Mouse (Mus musculus) hematopoietic stem cell, adult 5-6 weeks (primary cell): ENCODE data around the gene H2-Q4. TPM values are rescaled to one million over a fixed set of nuclear protein-coding genes. Genes with fewer than 3 reads are reported as not detected.

ENCODE experiments used
- total RNA-seq: library from RNA; stranded (forward); fragments of 172-1452, 232-1000 nt; gene quantifications from 2 replicates; pipeline ENCODE4 v1.2.3, GENCODE M21; 2017

Gene H2-Q4
- total RNA-seq, 1 experiment from 2014 or later, result 110 TPM

Other genes with a start within 250 kb of the H2-Q4 start
- 0.38 TPM in 1 of 2 replicates, not detected in the other for gene Apom, start 247.6 kb upstream of the H2-Q4 start, total RNA-seq
- gene Bag6, start 244.4 kb upstream of the H2-Q4 start, total RNA-seq, result 109 and 121 TPM in 2 replicates
- gene Prrc2a, start 214.7 kb upstream of the H2-Q4 start, total RNA-seq, result 61.3 and 65.9 TPM in 2 replicates
- gene Aif1, start 203.5 kb upstream of the H2-Q4 start, total RNA-seq, result 1.8 TPM in 1 of 2 replicates, not detected in the other
- gene Lst1, start 191.2 kb upstream of the H2-Q4 start, total RNA-seq, result 85.1 and 145 TPM in 2 replicates
- 31.4 and 64.0 TPM in 2 replicates for gene Ltb, start 185.2 kb upstream of the H2-Q4 start, total RNA-seq
- gene Tnf, start 177.6 kb upstream of the H2-Q4 start, total RNA-seq, result 22.3 and 44.4 TPM in 2 replicates
- gene Lta, start 174.3 kb upstream of the H2-Q4 start, total RNA-seq, result not detected in 2 replicates
- 3.1 TPM in 1 of 2 replicates, not detected in the other for gene Gm16181, start 158.8 kb upstream of the H2-Q4 start, total RNA-seq
- gene Atp6v1g2, start 146.0 kb upstream of the H2-Q4 start, total RNA-seq, result 3.8 and 5.2 TPM in 2 replicates
- gene Nfkbil1, start 143.8 kb upstream of the H2-Q4 start, total RNA-seq, result 4.3 and 15.9 TPM in 2 replicates
- 207 and 226 TPM in 2 replicates for gene Ddx39b, start 137.9 kb upstream of the H2-Q4 start, total RNA-seq
- 627 and 791 TPM in 2 replicates for gene H2-D1, start 116.9 kb upstream of the H2-Q4 start, total RNA-seq
- 0.25 TPM in 1 of 2 replicates, not detected in the other for gene H2-Q1, start 59.2 kb upstream of the H2-Q4 start, total RNA-seq
- gene H2-Q2, start 37.4 kb upstream of the H2-Q4 start, total RNA-seq, result not detected in 2 replicates
- gene H2-Q6, start 45.2 kb downstream of the H2-Q4 start, total RNA-seq, result 200 and 221 TPM in 2 replicates
- 156 and 169 TPM in 2 replicates for gene H2-Q7, start 59.5 kb downstream of the H2-Q4 start, total RNA-seq
- gene H2-Q10, start 90.5 kb downstream of the H2-Q4 start, total RNA-seq, result 0.25 and 2.8 TPM in 2 replicates
- 0.31 and 0.45 TPM in 2 replicates for gene Pou5f1, start 126.4 kb downstream of the H2-Q4 start, total RNA-seq
- 8.0 and 13.1 TPM in 2 replicates for gene Tcf19, start 137.2 kb downstream of the H2-Q4 start, total RNA-seq
- 9.4 and 14.5 TPM in 2 replicates for gene Cchcr1, start 137.5 kb downstream of the H2-Q4 start, total RNA-seq
- not detected in 2 replicates for gene Psors1c2, start 153.6 kb downstream of the H2-Q4 start, total RNA-seq
- gene Cdsn, start 172.5 kb downstream of the H2-Q4 start, total RNA-seq, result not detected in 2 replicates
- gene 2300002M23Rik, start 187.8 kb downstream of the H2-Q4 start, total RNA-seq, result not detected in 2 replicates
- gene Sfta2, start 221.9 kb downstream of the H2-Q4 start, total RNA-seq, result not detected in 2 replicates
- not detected in 2 replicates for gene Gm9573, start 247.0 kb downstream of the H2-Q4 start, total RNA-seq